Mouse (Mus musculus): Measurements from ENCODE around the gene Zfp148.

DNA sequence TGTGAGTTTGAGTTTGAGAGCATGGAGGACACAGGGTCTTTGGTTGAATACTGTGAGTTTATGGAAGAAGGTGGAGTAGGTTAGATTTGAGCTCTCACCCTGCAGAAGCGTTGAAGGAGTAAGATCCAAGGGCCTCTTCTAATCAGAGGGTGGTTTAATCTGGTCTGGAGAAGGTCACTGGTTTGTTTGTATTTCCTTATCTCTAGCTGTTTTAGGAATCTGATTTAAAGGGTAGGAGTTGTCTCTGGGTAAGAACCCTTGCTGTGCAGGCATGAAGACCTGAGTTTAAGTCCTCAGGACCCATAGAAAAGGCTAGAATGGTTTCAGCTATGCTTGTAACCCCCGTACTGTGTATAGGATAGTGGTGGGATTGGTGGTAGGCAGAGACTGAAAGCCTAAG is 6.4 kb downstream of the Zfp148 start:
- no peak for TF ChIP-seq CTCF (IDR thresholded peaks at IDR 0.05)
- no peak for TF ChIP-seq EP300 (IDR thresholded peaks at IDR 0.05)
